Mouse (Mus musculus) retina, embryonic 14.5 days (tissue): ENCODE results near the gene Tmem121b.

Experiments used
- DNase-seq: peaks from one replicate; pipeline ENCODE4 v3.0.0-alpha.2; 2015; ENCODE audit warnings: low spot score

The Tmem121b gene

GRCm38 (mm10) chr6:120493374-120494181 is at the start of gene Tmem121b:
Tmem121b (minus strand) TSS chr6:120493807.
- DNase-seq, result peak; percentile 88

- DNase-seq, result no peak
Observed at GRCm38 (mm10) chr6:120542061-120542460, 48.5 kb upstream of the Tmem121b start.

- DNase-seq, result no peak
Observed at GRCm38 (mm10) chr6:120541386-120541785, 47.8 kb upstream of the Tmem121b start.

GRCm38 (mm10) chr6:120539781-120540231 is 46.2 kb upstream of the Tmem121b start:
- DNase-seq, result peak; percentile 50

GRCm38 (mm10) chr6:120539132-120539759 is 45.6 kb upstream of the Tmem121b start:
- DNase-seq, result peak; percentile 96

GRCm38 (mm10) chr6:120536337-120536736 is 42.7 kb upstream of the Tmem121b start:
- no peak for DNase-seq

GRCm38 (mm10) chr6:120532594-120532993 is 39.0 kb upstream of the Tmem121b start:
- DNase-seq, result no peak

- DNase-seq, result peak; percentile 97
Observed at GRCm38 (mm10) chr6:120531020-120531965, 37.7 kb upstream of the Tmem121b start, which contains the start of gene Hdhd5. Hdhd5 (minus strand) TSS chr6:120531319.

- DNase-seq, result no peak
Observed at GRCm38 (mm10) chr6:120529123-120529522, 35.5 kb upstream of the Tmem121b start.

- no peak for DNase-seq
Observed at GRCm38 (mm10) chr6:120524796-120525195, 31.2 kb upstream of the Tmem121b start.

GRCm38 (mm10) chr6:120519647-120520046 is 26.0 kb upstream of the Tmem121b start:
- DNase-seq, result no peak

- no peak for DNase-seq
Observed at GRCm38 (mm10) chr6:120517311-120517710, 23.7 kb upstream of the Tmem121b start.

- DNase-seq, result no peak
Observed at GRCm38 (mm10) chr6:120516879-120517278, 23.3 kb upstream of the Tmem121b start.

- DNase-seq, result no peak
Observed at GRCm38 (mm10) chr6:120516422-120516821, 22.8 kb upstream of the Tmem121b start.

- no peak for DNase-seq
Observed at GRCm38 (mm10) chr6:120511212-120511611, 17.6 kb upstream of the Tmem121b start.

GRCm38 (mm10) chr6:120510425-120510824 is 16.8 kb upstream of the Tmem121b start:
- DNase-seq, result no peak

GRCm38 (mm10) chr6:120509975-120510374 is 16.4 kb upstream of the Tmem121b start:
- DNase-seq, result no peak

GRCm38 (mm10) chr6:120508645-120509044 is 15.0 kb upstream of the Tmem121b start:
- DNase-seq, result no peak

GRCm38 (mm10) chr6:120505531-120505930 is 11.9 kb upstream of the Tmem121b start:
- peak; percentile 42 for DNase-seq

- no peak for DNase-seq
Observed at GRCm38 (mm10) chr6:120504051-120504450, 10.4 kb upstream of the Tmem121b start.

GRCm38 (mm10) chr6:120496544-120496943 is 2.9 kb upstream of the Tmem121b start:
- no peak for DNase-seq
